Mouse (Mus musculus): ENCODE measurements around the gene Prn.

The Prn gene

DNA sequence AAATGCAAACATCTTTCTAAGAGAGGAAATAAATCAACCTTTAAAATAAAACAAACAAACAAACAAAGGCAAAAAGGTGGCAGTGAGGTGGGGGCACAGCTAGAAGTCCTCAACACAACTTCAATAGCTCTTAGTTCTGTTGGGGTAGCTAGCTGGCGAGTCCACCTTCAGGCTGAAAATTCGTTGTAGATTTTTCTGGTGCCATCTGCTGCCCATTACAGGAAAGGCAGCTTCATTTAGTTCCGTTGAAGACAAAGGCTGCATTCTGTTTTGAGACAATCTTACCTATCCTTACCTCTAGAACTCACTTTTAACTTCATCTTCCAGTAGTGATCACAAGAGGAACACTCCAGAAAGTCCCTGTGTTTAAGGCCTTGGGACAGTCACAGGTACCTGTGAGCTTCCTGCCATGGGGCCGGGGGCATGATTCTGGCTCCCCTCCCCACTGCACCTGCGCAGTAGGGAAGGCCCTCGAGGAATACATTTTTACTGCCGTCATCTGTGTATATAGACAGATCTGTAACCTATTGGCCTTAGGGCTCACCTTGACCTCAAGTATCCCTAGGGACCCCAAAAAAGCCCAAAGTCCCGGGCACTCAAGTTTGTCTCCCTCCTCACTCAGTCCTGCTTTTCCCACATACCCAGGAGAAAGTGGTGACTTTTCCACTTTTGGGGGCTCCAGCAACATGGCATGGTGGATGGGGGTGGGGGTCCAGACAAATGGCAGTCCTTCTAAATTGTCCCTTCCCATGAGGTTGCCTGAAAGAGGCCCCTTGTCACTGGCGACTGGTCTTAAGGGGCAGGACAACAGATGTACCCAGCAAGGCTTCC is 40.2 kb downstream of the Prn start:
- peak in 1 of 2 experiments; percentile 74 for DNase-seq

DNA sequence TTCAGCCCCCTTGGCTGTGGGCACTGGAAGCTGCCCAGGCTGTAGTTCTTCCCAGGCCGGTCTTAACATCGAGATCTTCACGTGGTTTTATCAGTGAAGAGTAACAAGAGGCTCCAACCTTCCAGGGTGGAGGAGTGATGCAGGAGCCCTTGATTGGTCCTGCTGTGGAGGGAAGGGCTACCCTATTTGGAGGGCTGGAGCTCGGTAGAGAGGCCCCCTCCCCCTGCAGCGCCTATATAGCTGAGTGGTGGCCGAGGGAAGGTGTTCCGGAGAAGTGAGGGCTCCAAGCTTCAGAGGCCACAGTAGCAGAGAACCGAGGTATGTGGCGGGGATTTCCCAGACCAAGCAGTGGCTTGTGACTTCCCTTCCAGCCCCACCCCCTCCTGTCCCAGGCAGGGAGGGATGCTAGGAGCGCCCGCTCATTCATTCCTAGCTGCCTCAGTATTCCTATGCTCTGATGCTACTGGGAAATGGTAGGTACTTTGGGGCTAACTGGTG is 40.9 kb downstream of the Prn start, which contains the start of gene Prnd:
TSS of gene Prnd (plus strand) at position 264 of the 498 bp plus-strand sequence.
- no peak for DNase-seq

DNA sequence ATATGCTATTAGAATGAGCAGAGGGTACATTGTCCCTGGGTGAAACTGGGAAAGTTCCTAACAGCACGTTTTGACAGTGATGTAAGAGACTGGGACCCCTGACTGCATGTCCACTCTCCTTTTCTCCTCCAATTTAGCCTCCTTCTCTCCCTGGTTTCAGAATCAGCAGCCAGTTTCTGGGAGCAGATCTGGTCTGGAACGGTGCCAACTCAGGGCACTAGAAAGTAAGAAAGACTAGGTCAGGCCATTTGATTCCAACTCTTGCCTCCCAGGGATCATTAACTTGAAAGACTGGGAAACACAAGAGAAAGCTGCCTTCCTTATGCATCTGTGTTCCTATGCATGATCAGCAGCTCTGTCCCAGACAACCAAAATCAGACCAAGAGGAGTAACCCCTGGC is 42.7 kb downstream of the Prn start:
- peak in 1 of 2 experiments; percentile 27 for DNase-seq

DNA sequence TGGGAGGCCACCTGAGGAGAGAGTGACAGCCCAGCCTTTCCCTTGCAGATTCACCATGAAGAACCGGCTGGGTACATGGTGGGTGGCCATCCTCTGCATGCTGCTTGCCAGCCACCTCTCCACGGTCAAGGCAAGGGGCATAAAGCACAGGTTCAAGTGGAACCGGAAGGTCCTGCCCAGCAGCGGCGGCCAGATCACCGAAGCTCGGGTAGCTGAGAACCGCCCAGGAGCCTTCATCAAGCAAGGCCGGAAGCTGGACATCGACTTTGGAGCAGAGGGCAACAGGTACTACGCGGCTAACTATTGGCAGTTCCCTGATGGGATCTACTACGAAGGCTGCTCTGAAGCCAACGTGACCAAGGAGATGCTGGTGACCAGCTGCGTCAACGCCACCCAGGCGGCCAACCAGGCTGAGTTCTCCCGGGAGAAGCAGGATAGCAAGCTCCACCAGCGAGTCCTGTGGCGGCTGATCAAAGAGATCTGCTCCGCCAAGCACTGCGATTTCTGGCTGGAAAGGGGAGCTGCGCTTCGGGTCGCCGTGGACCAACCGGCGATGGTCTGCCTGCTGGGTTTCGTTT is 43.3 kb downstream of the Prn start:
- peak; percentile 36 to 41 for DNase-seq

DNA sequence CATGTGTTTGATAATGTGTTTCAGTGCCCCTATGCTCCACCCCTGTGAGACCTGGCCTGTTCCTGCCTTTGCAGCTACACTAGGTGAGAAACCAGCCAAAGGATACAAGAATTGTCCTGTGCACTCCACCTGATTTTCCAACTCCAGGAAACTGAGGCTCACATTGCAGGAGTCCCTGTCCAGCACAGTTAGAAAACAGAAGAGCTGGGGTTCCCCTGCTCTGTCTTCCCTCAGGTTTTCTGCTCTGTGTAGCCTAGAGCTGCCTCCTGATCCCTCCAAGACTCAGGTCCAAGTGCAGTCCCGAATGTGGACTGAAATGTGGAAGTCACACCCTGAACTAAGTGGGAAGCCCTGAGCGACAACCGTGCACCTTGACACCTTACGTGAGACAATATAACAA is 44.0 kb downstream of the Prn start:
- DNase-seq: no peak

DNA sequence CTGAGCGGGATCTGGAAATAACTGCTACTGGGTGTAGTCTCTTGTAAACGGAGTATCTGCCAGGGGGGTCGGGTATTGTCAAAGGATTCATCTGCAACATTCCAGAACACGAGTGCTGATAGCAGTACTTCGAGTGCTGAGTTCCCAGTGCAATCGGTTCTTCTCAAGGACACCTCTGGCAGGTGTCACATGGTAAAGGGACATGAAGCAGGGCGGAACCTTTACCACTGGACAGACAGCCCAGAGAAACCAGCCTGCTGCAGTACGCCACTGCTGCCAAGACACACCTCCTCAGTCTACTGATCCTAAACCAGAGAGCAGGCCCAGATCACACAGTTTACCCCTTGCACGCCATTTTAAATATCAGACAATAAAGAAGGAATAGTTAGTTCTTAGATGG is 45.1 kb downstream of the Prn start:
- no peak for DNase-seq

DNA sequence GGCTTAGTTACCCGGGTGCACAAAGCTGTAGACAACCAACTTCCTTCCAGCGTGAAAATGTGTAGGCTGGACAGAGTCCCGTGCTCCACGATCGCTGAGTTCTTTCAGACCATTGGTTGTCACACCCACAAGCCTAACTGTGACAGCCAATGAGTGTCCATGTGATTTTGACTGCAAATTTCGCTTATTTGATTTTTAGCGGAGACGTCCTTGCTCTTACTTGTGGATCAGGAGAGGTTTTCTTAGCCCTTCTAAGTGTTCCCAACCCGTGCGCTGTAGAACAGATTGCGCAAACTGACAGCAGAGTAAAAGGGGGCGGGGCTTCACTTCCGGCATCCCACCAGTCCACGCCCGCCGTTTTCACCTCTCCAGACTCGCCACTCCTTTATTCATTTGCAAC is 45.5 kb downstream of the Prn start:
- no peak for DNase-seq

DNA sequence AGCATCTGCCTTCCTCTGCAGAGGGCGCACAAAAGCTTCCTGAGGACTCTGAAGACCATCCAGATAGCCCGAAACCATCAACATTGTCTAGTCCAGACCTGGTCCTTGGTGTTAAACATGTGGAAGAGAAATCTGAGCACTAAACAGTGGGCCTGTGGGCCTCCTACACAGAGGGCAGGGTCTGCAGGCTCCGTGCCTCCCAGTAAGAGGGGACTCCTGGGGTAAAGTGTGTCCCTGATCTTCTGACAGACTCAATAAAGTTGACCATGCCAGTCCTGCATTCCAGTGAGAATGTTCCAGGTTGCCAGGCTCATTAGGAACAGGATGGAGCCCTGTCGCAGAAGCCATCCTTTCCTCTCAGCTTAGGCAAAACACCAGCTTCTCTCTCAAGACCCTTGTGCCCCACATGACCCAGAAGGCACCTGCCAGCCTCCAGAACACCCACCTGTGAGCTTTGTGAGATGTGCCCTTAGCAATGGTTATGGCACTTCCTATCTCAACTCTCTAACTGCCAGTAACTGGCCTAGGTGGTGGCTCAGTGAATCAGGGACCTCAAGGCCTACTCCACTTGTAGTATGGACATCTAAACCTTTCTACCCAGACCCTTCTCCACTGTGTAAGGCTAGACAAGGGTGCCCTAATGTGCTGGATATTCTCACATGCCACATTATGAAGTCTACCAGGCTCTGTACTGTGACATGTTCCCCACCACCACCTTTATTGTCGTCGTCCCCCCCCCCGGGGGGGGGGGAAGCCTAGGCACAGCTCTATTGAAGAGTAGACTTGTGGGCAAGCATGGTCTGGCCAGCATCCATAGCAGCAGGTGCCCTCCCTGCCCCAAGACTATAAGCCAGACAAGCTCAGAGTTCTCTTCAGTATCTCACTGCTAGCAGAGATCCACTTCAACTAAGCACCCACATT is 46.8 kb downstream of the Prn start:
- DNase-seq: no peak

DNA sequence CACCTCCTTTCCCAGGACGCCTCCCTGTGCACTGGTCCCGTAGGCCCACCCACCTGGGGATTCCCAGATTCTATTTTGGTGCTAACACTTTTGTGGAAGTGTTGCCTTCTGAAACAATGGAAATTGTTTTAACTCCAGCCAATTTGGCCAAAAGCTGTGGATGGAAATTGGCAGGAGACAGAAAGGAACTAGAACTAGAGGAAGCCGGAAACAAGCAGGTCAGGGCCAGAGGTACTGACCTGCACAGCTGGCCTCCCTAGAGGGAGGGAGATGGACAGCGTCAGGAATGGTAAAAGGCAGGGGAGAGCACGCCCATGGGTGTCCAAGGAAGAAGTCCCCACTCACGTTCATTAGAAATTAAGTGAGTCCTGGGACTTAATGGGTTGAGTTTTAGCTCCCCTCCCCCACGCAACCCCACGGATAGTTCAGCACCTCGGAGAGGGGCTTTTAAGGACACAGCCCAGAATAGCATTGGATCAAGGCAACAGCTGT is 48.0 kb downstream of the Prn start:
- DNase-seq: peak in 1 of 2 experiments; percentile 24

DNA sequence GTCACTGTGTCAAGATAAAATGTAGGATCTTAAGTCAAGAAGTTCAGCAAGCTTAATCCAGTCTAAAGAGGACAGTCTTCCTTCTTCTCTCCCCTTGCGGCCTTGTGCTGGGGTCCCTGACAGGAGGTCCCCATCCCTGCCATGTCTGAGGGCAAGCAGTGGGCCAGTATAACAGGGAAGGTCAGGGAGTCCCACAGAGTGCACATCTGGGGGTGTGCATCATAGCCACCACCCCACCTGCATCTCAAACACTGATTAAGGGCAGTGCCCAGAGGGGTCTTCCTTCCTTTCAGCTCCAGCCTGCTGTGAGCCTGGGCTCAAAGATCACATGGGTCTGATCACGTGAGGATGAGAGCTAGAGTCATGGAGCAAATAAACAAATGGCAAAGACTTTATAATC is 51.9 kb downstream of the Prn start:
- DNase-seq: no peak

DNA sequence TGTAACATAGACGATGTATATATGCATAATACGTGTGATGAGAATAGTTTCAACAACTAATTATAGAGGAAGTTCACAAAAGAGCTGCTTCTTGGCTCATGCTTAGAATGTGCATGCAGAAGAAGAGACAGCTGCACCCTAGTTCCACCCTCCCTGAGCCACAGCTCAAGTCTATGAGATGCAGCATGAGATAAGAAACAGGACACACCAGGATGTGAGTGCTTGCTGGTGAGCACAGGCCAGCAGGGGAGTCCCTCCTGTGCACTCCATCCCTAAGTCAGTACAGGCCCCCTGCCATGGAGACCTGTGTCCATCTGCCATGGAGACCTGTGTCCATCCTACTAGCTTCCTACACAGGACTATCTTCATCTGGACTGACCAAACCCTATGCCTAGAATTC is 60.8 kb downstream of the Prn start:
- DNase-seq: no peak

DNA sequence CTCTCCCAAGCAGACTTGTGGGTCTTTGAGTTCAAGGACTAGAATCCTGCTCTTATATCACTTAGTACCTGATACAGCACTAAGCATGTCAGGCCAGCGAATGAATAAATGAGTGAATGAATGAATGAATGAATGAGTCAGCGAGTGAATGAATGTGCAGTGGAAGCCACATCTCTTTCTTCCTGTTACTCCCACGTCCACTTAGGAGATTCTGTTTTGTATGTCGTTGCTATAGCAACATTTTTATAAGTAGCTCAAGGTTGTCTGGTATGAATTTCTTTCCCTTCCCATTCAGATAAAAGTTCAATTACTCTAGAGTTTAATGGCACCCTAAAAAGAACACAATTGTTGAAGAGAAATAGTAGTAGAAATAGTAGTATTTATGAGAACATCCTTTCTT is 61.3 kb downstream of the Prn start:
- DNase-seq: no peak

DNA sequence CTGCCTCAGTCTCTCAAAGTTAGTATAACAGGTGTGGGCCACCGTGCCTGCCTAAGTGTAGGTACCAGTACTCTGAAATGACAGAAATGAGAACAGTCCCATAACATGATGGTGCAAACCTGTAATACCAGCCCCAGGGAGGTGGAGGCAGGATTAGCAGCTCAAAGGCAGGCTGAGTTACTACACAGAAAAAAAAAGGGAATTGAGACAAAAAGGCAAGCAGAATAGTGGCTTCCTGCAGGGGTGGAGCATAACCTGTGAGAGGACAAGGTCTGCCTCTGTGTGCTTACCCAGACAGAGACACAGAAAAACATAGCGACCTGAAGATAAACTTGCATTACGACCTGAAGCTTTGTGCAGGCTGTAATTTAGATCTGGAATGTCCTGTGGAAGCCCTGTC is 66.9 kb downstream of the Prn start:
- DNase-seq: no peak

DNA sequence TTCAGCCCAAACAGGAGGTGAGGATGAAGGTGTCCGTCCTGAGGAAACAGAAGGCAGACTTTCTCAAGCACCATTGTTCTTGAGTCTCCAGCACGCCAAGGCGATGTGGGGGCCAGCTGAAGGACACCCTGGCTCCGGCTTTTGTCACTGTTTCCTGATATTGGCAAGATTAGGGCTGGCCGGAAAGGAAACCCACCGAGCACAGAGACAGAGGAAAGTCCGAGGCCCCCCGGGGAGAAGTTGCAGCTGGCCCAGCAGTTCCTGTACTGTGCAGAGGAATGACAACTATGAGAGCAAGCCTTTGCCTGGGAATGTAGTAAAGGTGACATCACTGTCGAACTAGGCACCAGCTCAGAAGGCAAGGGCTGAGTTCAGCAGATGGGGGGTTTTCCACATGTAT is 71.1 kb downstream of the Prn start:
- peak; percentile 29 to 46 for DNase-seq

DNA sequence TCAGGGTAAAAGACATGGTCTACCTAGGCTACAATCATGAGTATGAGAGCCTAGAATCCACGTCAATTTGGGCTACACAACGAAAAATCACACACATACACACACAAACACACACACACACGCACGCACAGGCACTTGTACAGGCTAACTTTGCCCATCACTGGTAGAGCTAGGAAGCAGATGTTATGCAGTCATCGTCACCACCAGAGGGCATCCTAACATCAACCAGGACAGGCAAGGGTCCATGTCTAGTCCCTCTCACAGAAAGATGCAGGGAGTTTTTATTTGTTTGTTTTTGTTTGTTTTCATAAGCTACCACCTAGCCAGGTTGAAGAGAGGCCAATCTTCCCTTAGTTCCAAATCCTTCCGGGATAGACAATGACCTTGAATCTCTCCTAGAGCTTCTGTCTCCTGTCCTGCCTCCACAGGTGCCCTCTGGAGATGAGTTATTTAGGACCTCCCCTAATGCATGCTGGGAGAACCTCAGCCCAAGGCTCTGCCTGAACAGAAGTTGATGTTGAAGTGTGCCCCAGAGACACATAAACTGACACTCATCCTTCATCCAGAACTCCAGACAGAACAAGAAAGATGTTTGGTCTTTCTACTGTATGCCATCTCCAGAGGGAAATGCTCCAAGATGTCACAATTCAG is 72.9 kb downstream of the Prn start:
- DNase-seq: peak; percentile 47 to 54

DNA sequence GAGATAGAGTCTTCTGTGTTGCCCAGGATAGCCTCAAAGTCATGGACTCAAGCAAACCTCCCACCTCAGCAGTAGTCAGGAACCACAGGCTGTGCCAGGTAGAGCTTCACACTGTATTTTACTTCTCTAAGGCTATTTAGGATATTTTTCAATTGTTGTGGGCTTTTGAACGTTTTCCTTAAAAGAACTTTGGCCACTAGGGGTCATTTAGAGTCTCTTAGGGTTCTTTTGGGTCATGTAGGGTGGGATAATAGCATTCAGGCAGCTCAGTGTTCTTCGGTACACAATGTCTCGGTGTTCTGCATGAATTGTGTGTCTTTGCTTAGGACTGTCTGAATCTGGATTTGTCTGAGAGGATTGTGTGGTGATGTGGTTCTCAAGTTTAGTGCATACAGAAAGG is 78.2 kb downstream of the Prn start:
- no peak for DNase-seq

DNA sequence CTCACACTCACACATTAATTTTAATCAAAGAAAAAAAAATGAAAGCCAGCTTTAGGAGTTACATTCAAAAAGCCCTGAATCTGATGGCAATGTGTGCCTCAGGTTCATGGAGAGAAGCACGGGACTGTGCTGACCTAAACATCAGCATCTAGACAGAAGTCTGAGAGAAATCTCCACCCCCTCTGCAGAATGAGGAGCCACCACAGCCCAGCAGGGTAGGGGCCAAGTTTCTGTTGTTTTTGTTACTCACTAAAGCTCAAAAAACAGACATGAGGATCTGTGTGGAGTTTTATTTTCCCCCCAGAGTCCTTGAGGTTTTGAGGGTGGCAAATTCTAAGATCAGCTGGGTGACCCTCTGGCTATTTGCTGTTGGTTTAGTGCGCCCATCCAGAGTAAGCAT is 78.8 kb downstream of the Prn start:
- DNase-seq: no peak

DNA sequence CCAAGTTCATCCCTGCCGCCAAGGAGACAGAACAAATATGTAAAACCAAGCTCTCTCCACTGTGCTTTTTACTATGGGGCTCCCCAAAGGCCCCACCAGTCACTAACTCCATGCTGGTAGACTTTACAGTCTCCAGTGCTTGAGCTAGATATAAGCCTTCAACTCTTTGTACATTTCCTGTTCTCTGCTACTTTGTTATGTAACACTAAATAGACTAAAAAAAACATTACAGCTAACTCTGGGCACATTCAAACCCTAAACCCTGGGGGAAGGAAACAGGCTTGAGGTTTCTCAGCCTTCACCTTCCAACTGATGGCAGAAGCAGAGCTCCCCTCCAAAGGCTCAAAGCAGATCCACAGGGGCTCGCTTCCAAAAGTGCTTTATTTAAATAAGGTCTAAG is 82.7 kb downstream of the Prn start:
- DNase-seq: no peak

DNA sequence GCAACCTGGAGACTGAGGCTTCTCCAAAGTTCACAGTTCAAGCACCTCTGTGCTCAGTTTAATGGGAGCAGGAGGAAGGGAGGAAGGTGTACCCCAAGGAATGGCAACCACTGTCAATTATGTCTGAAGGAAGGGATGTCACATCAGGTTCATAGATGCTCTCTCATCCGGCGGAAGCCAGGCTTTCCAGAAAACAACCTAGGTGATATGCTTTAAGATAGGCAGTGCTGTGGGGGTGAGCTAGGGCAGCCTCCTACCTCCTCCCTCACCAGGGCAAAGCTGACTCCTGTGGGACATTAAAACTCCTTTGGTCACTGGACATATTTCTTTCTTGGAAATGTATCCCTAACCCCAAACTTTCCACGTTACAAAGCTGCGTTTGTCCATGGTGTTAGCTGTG is 83.4 kb downstream of the Prn start:
- DNase-seq: no peak

DNA sequence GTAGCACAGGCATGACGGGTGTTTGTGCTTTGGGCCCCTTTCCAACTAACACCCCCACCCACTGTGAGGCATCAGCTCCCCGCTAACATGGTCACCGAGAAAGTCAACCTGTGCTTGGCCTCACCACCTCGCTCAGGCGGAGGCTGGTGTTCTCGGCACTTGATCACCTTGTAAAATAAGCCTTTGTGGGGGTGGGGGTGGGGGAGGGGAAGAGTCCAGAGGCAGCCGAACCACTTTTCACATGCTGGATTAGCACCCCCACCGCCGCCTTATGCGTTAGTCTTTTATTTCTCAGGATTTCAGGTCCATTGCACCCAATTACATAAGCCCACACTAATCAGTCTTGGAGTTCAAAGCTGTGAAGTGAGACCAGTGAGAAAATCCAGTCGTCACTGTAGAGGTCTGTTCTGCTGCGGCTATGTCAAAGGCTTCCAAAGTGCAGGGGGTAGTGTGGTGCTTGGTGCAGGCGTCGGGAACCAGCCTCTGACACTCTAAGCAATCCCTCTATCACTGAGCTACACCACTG is 83.9 kb downstream of the Prn start:
- peak in 1 of 2 experiments; percentile 50 for DNase-seq

DNA sequence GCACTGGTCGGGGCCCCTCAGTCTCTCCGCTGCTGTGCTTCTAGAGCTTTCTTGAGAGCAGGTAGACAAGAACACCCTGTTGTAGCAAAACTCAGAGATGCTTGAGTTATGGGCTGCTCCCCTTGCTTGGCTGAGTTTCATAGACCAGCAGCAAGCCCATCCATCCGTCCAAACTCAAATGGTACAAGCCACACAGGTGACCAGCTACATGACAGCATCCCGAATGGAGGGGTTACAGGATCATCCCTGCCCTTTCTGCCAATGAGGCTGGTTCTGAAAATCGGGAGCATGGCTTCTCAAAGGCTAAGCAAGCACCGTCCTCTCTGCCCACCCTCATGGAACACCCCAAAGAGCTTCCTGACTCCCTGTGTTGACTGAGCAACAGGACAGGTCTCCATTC is 85.2 kb downstream of the Prn start:
- no peak for DNase-seq

DNA sequence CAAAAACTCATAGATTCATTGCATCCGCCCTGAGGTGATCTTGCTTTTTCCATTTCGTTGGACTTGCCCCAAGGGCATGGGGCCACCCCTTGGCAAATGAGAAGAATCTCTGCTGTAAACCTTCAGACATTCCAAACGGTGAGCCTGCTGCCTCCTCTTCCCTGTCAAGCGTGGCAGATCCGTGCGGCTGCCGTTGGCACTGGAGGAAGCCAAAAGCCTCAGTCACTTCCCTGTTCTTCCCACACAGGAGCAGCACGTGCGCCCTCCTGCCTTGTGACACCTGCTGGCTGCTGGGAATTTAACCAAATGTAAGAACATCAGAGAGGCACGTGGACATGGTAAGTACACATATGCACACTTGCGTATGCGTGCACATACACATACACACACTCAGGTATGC is 86.0 kb downstream of the Prn start:
- DNase-seq: peak in 1 of 2 experiments; percentile 20

All from kidney, adult 8-10 months (tissue).